Mouse (Mus musculus) T-helper 17 cell (primary cell): Measurements from ENCODE around the gene Gm8882.
"Not testable (repeated sequence)": the region's sequence is repeated elsewhere in the genome, so short reads cannot be mapped to it uniquely, and the experiment has no call there.

Experiments used
- in situ Hi-C, 2 experiments: fragments of 300-600 bp; cut with MboI, MseI; formaldehyde crosslinking; loops; 1 replicate in 1 of 2; 2 replicates in 1 of 2; pipeline ENCODE4 v1.15.1; 2025; ENCODE audit warnings: high pct_unique_total_duplicates in 2 of 2

Gene Gm8882

GRCm38 (mm10) chr6:132364034-132364433 is at the start of gene Gm8882:
Gene Gm8882, minus strand, starts transcription at chr6:132364134.
- in situ Hi-C loops: not testable (repeated sequence)

DNA sequence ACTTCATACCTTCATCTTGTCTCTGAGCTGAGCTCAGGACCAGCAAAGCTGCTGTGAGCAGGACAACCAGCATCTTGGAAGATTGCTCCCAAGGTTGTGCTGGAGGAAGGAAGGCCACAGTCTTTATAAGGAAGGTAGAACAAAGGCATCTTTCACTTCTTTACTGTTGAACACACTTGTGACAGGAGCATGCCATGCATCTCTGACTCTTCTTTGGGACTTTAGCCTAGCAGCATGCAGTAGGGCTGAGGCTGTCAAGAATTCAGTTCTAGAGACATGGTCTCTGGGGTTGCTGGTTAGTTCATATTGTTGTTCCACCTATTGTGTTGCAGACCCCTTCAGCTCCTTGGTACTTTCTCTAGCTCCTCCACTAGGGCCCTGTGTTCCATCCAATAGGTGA is 49.3 kb downstream of the Gm8882 start, which contains the start of gene Prpmp5:
TSS of gene Prpmp5 (minus strand) at position 101 of the 400 bp plus-strand sequence.
- in situ Hi-C loops: not testable (repeated sequence)
